Mouse (Mus musculus): Measurements from ENCODE around the gene Fam19a4.
"Not testable (repeated sequence)": the region's sequence is repeated elsewhere in the genome, so short reads cannot be mapped to it uniquely, and the experiment has no call there.

Fam19a4 gene

DNA sequence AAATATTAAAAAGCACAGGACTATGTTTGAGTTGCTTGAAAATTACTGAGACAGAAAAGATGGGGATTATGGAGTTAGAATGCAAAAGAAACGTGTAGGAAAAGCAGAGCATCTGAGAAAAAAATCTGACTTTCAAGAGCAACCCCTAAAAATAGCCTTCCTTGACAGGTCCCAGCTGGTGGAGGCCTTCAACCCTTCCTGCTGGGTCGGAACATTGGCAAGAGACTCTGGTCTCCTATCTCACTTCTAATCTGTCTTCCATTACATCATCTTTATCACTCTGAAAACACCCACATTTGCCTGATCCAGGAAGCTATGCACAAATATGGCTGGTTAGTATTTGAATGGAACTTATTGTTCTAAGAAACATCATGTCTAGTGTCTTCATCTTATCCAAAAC, 115.4 kb downstream of the Fam19a4 start:
- no peak for DNase-seq (ENCODE audit: low spot score in 2 of 2)

DNA sequence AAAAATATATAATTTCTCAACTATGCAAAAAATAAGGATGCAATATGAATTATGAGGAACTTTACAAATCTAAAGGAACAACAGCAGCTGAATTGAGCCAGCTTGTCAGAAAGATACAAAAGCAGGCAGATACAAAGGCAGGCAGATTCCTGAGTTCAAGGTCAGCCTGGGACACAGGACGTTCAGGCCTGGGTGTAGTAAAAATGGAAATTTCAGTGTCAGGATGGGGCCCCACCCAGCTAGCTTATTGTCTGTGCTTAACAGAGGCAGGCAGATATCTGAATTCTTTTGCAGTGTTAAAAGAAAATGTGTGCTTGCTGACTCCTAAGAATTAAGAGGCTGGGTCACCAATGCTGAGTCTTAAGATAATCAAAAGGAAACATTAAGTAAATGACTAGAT, 124.4 kb downstream of the Fam19a4 start:
- no peak for DNase-seq (ENCODE audit: low spot score in 2 of 2)

DNA sequence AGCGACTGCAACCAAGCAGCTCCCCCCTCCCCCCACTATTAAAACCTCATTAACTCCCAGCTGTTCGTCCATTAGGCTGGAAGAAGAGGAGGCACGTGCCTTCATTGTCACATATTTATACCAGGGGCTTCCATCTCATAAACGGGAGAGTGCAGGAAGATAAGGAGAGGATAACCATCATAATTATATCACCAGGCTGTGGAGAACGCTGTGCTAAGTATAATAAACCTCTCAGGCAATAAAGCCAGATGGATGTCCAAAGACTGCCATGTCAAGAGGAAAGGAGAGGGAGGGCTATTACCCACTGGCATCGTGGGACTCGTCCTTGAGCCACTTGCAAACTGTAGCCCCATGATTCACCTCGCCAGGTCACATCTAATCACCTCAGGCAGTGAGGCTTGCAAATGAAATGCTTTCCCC, 151.1 kb downstream of the Fam19a4 start:
- no peak for DNase-seq (ENCODE audit: low spot score in 2 of 2)

DNA sequence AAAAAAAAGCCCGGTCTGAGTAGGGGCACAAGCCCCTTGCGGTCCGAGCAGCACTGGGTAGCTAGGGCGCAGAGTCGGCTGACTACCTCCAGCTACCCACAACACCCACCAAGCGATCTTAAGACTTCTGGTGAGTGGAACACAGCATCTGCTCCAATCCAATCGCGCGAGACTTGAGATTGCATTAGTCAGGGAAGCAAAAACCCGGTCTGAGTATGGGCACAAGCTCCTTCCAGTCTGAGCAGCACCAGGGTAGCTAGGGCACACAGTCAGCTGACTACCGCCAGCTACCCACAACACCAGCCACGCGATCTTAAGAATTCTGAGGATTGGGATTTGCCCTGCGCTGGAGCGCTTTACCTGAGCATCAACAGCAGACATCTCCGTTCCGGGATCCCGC, 183.1 kb downstream of the Fam19a4 start:
- not testable (repeated sequence) for DNase-seq (ENCODE audit: low spot score in 2 of 2)

DNA sequence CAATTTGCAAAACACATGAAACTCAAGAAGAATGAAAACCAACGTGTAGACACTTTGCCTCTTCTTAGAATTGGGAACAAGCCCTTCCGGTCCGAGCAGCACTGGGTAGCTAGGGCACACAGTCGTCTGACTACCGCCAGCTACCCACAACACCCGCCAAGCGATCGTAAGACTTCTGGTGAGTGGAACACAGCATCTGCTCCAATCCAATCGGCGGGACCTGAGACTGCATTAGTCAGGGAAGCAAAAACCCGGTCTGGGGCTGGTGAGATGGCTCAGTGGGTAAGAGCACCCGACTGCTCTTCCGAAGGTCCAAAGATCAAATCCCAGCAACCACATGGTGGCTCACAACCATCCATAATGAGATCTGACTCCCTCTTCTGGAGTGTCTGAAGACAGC, 183.6 kb downstream of the Fam19a4 start:
- DNase-seq (ENCODE audit: low spot score in 2 of 2) = not testable (repeated sequence)

DNA sequence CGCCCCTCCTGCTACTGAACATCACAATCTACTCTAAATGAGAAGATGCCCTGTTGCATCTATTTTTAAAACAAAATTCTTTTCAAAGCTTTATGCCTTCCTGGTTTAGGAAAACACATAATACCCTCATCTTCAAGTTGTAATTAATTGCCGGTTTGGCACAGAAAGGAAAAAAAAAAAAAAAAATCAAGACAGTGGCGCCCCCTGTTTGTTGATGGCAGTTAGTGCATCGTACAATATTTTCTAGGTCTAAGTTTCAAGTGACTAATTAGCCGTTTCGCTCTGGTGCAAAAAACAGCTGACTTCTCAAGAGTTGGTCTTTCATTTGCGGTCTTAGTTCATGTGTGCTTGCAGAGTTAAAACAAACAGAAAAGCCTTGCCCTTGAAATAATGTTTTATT, 207.1 kb downstream of the Fam19a4 start:
- no peak for DNase-seq (ENCODE audit: low spot score in 2 of 2)

DNA sequence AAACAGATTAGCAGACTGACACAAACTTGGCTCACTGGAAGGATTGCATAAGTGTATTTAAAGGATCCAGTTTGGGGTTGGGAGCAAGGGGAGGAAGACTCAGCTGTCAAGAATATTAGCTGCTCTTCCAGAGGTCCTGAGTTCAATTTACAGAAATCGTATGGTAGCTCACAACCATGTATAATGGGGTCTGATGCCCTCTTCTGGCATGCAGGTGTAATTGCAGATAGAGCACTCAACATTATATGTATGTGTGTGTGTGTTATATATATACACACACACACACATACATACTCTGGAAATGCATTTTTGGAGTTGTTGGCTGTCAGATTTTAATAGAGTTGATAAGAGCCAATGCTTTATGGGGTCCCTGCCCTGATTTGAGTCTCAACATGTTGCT, 216.3 kb downstream of the Fam19a4 start:
- DNase-seq (ENCODE audit: low spot score in 2 of 2) = no peak

DNA sequence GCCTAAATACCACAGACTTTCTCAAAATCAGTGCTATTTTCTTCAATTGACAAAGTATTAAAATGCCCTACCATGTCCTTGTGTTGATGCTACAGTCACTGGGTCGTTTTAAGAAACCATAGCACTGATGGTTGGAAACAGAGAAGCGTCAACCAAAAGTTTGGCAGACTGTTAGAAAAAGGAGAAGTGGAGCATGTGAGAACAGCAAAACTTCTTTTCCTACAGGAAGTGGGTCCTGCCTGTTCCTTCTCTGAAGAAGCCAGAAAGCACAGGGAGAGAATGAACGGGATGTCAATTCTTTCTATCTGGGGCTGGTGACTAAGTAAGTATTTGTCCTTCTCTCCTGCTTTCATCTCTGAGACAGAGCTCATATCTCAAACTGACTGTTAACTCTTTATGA, 219.6 kb downstream of the Fam19a4 start:
- DNase-seq (ENCODE audit: low spot score in 2 of 2) = no peak

DNA sequence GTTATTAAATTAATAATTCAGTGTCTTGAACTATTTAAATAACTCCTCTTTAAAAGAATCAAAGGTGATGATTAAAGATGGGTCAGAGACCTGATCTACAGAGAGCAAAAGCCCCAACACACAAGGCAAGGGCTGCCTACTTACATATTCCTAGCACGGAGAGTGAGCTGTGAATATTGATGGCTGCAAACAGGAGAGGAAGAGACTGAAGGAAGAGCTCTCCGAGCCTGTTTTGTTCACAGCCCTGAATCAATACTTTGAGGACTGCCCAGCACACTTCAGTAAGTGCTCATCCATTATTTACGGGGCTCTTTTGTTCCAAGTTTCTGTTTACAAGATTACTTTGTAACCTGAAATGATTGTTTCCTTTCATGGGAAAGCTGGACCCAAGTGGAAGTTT, 233.6 kb downstream of the Fam19a4 start:
- DNase-seq (ENCODE audit: low spot score in 2 of 2) = no peak

DNA sequence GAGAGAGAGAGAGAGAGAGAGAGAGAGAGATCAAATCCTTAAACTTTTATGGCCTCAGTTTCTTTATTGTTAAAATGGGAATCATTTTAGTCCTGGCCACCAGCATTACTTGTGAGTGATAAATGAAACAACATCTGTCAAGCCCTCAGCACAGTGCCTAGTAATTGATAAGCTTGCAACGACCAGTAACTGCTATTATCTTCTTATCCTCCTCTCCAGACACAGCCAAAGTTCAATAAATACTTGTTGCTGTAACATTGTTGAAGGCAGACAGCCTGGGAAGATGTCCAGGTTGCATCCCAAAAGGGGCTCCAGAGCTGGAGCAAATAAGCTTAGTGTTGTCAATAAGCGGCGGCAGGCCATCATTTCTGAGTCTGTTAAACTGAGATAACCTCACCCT, 257.2 kb downstream of the Fam19a4 start:
- no peak for DNase-seq (ENCODE audit: low spot score in 2 of 2)

DNA sequence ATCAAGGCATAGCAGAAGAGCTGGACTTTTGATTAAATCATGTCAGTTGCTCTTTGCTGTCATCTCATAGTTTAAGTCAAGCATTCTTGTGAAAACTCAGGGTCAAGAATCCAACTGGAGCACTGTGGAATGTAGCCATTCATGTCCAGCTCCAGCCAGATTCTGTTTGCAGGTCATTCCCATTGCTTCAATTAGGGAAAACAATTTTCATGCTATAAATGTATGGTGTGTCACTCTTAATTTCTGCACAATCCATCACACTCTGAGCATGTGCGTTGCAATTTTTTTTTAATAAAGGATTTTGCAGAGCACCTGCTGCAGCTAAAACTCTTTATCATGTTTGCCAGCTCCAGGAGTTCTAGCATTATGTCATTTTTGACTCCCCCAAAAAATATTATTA, 261.5 kb downstream of the Fam19a4 start:
- DNase-seq (ENCODE audit: low spot score in 2 of 2) = no peak

DNA sequence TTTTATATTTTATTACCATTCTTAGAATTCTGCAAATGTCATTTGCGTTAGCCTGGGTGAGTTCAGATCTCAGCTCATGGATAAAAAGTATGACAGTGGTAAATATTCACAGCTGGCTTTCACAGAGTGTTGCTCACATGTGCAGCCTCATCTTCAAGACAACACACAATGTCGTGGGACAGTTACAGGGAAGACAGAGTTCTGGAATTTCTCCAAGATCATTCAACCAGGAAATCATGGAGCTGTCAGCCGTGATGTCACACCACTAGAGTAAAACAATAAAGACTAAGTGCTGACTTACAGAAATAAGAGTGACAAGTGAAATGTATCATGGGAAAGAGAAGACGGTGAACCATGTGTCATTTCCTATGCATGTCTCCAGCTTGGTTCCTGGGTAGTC, 262.8 kb downstream of the Fam19a4 start:
- no peak for DNase-seq (ENCODE audit: low spot score in 2 of 2)

All from frontal cortex, postnatal 36 days (tissue).